Mouse (Mus musculus): ENCODE data around the gene Zbtb40. TPM values are rescaled to one million over a fixed set of nuclear protein-coding genes. Genes with fewer than 3 reads are reported as not detected.

Gene Zbtb40
- total and polyA plus RNA-seq, 3 experiments = 2.7 to 7.1 (median 6.7) TPM

DNA sequence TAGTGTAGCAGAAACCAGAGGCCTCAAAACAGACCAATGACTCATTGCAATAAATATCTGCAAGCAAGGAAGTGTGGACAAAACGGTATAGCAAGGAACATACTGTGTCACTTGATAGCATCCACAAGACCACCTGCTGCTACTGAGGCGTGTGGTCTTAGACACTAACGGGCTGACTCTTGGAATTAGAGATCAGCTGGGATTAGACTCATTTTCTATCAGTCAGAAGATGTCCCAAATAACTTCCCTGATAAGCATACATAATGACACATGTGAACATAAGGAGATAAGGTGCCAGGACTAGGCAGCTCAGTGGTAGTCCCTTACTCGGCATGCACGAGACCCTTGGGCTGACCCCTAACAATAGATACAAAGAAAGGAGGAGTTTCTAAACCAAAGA is 21.6 kb downstream of the Zbtb40 start:
- dilution Hi-C loops (cut with MboI; ENCODE audit: extremely low pct_ligation_motif_present, extremely low pct_unique_long_range_greater_than_20kb, low sequenced_read_pairs) (no loop called here), in situ Hi-C loops (cut with MboI; ENCODE audit: low pct_ligation_motif_present, low pct_unique_long_range_greater_than_20kb, low sequenced_read_pairs) (no loop called here)
- Histone ChIP-seq H3K4me2 (ENCODE audit: insufficient read depth, low read depth, poor library complexity, severe bottlenecking) (no peak overlapping the region), H3K27me3 (replicated peaks) (no peaks in the 10 kb centered on the region), H3K9ac (ENCODE audit: insufficient read depth, low read depth) (no peak overlapping the region), H3K4me1 (ENCODE audit: control insufficient read depth in 1 of 2, insufficient read depth in 2 of 2) (no peaks in the 10 kb centered on the region), H3K9me3 (replicated peaks; ENCODE audit: low read length) (no peaks in the 10 kb centered on the region), H3K4me3 (replicated peaks in 1 of 3; ENCODE audit: low read depth in 2 of 3, low read length in 2 of 3, poor library complexity in 1 of 3) (no peak overlapping the region), H3K27ac (ENCODE audit: insufficient read depth, low read depth) (no peak overlapping the region), H3K36me3 (replicated peaks in 1 of 2; ENCODE audit: control insufficient read depth in 1 of 2, insufficient read depth in 1 of 2, low read length in 1 of 2) (peaks cover 0 to 15% of the 10 kb centered on the region in 2 experiments), H3K79me2 (replicated peaks; ENCODE audit: control insufficient read depth, extremely low read depth, insufficient read depth, poor library complexity, severe bottlenecking) (no peaks in the 10 kb centered on the region)
- TF ChIP-seq POLR2AphosphoS2 (IDR thresholded peaks at IDR 0.05; ENCODE audit: low read depth, low read length) (no peak), MAZ (IDR thresholded peaks at IDR 0.05; ENCODE audit: low read depth, low read length) (no peak), JUN (IDR thresholded peaks at IDR 0.05; ENCODE audit: insufficient read depth, low read depth, low read length) (no peak), MXI1 (IDR thresholded peaks at IDR 0.05; ENCODE audit: low read depth, low read length) (no peak), CHD2 (IDR thresholded peaks at IDR 0.05; ENCODE audit: low read length) (no peak)
- no peak for DNase-seq (ENCODE audit: extremely low read depth)

DNA sequence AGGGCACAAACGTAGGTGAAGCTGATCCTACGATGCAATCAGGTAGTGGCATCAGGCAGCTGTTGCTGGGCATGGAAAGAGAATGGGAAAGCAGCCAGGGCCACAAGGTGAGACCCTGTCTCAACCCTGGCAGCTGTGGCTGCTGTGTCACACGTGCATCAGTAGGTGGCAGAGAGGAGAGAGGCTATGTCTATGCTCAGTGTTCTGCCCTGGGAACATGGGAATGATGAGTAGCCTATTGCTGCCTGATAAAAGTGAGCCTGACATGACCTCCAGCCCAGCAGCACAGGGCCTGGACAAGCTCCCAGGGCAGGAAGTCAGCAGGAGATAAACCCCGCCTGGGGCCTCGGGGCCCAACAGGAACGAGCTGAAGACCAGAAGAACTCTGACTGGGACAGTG is 23.0 kb downstream of the Zbtb40 start:
- peaks cover 0 to 21% of the 10 kb centered on the region in 2 experiments for H3K36me3 ChIP-seq (replicated peaks in 1 of 2; ENCODE audit: control insufficient read depth in 1 of 2, insufficient read depth in 1 of 2, low read length in 1 of 2)
- dilution Hi-C loops (cut with MboI; ENCODE audit: extremely low pct_ligation_motif_present, extremely low pct_unique_long_range_greater_than_20kb, low sequenced_read_pairs) (no loop called here), in situ Hi-C loops (cut with MboI; ENCODE audit: low pct_ligation_motif_present, low pct_unique_long_range_greater_than_20kb, low sequenced_read_pairs) (no loop called here)
- no peaks in the 10 kb centered on the region for H3K27me3 ChIP-seq (replicated peaks)
- no peaks in the 10 kb centered on the region for H3K9me3 ChIP-seq (replicated peaks; ENCODE audit: low read length)
- no peak overlapping the region for H3K9ac ChIP-seq (ENCODE audit: insufficient read depth, low read depth)
- no peak overlapping the region for H3K4me2 ChIP-seq (ENCODE audit: insufficient read depth, low read depth, poor library complexity, severe bottlenecking)
- no peak overlapping the region for H3K4me3 ChIP-seq (replicated peaks in 1 of 3; ENCODE audit: low read depth in 2 of 3, low read length in 2 of 3, poor library complexity in 1 of 3)
- DNase-seq (ENCODE audit: extremely low read depth) = no peak
- TF ChIP-seq UBTF (IDR thresholded peaks at IDR 0.05; ENCODE audit: low read depth, low read length) (no peak), NRF1 (IDR thresholded peaks at IDR 0.05; ENCODE audit: low read depth, low read length) (no peak), ZNF384 (IDR thresholded peaks at IDR 0.05; ENCODE audit: low read depth, low read length) (no peak), MAFK (IDR thresholded peaks at IDR 0.05; ENCODE audit: insufficient replicate concordance, low read length) (no peak), ELF1 (IDR thresholded peaks at IDR 0.05; ENCODE audit: low read depth, low read length) (no peak), MAX (IDR thresholded peaks at IDR 0.05; ENCODE audit: low read length) (no peak), RCOR1 (conservative IDR thresholded peaks at IDR 0.05; ENCODE audit: low read depth, low read length) (no peak), ZMIZ1 (IDR thresholded peaks at IDR 0.05; ENCODE audit: low read depth, low read length) (no peak), CHD1 (IDR thresholded peaks at IDR 0.05; ENCODE audit: low read depth, low read length) (no peak), RAD21 (IDR thresholded peaks at IDR 0.05; ENCODE audit: low read depth, low read length) (no peak), CHD2 (IDR thresholded peaks at IDR 0.05; ENCODE audit: low read length) (no peak)
- no peaks in the 10 kb centered on the region for H3K79me2 ChIP-seq (replicated peaks; ENCODE audit: control insufficient read depth, extremely low read depth, insufficient read depth, poor library complexity, severe bottlenecking)
- no peaks in the 10 kb centered on the region for H3K4me1 ChIP-seq (ENCODE audit: control insufficient read depth in 1 of 2, insufficient read depth in 2 of 2)
- no peak overlapping the region for H3K27ac ChIP-seq (ENCODE audit: insufficient read depth, low read depth)

All from CH12.LX (cell line).